Mouse (Mus musculus) hindbrain, postnatal 0 days (tissue): ENCODE data around the gene Plscr2. TPM values are rescaled to one million over a fixed set of nuclear protein-coding genes. Genes with fewer than 3 reads are reported as not detected.
"Not testable (repeated sequence)": the region's sequence is repeated elsewhere in the genome, so short reads cannot be mapped to it uniquely, and the experiment has no call there.

ENCODE experiments used
- ATAC-seq: fragments of 200-750 bp; cut with Nextera tagmentation; 2 replicates; pipeline ENCODE4 v1.8.0; 2017; ENCODE audit warnings: mild to moderate bottlenecking, moderate TSS enrichment, moderate library complexity
- DNase-seq: peaks from one replicate; pipeline ENCODE4 v3.0.0-alpha.2; 2015; ENCODE audit warnings: low spot score
- H3K27ac ChIP-seq: fragments of 300-500 bp; sonication (generic); 2 replicates; pipeline ENCODE4 v1.5.1; 2014; ENCODE audit warnings: mild to moderate bottlenecking
- H3K27me3 ChIP-seq: fragments of 300-500 bp; sonication (generic); 2 replicates; pipeline ENCODE4 v1.6.1; 2014; ENCODE audit warnings: low read length, mixed read lengths; ENCODE audit not compliant: insufficient read depth
- H3K36me3 ChIP-seq: fragments of 300-500 bp; sonication (generic); 2 replicates; pipeline ENCODE4 v1.6.1; 2014; ENCODE audit warnings: low read length, mixed read lengths; ENCODE audit not compliant: insufficient read depth
- H3K4me1 ChIP-seq: fragments of 300-500 bp; sonication (generic); 2 replicates; pipeline ENCODE4 v1.6.1; 2014; ENCODE audit warnings: antibody characterized with exemption, low read length, mixed read lengths; ENCODE audit not compliant: insufficient read depth
- H3K4me2 ChIP-seq: fragments of 300-500 bp; sonication (generic); 2 replicates; pipeline ENCODE4 v1.6.1; 2014; ENCODE audit warnings: low read depth, mild to moderate bottlenecking, low read length, moderate library complexity, mixed read lengths
- H3K4me3 ChIP-seq: fragments of 300-500 bp; sonication (generic); 2 replicates; pipeline ENCODE4 v1.5.1; 2014; ENCODE audit warnings: low read length
- H3K9ac ChIP-seq: fragments of 300-500 bp; sonication (generic); replicated peaks from 2 replicates; pipeline ENCODE4 v1.6.1; 2014; ENCODE audit warnings: mild to moderate bottlenecking, low read length, moderate library complexity, mixed read lengths
- H3K9me3 ChIP-seq: fragments of 300-500 bp; sonication (generic); 2 replicates; pipeline ENCODE4 v1.6.1; 2016; ENCODE audit warnings: low read length, mixed read lengths
- CTCF ChIP-seq: IDR thresholded peaks from 2 replicates; pipeline ENCODE4 v1.5.1; 2016; ENCODE audit warnings: antibody characterized with exemption, control low read depth, low read depth
- WGBS: fragments of 180-500 bp; shearing (Covaris S2); extraction: QIAGEN DNeasy Blood & Tissue Kit; methylation state at CpG from one replicate; pipeline ENCODE4 v1.1.7; 2014; 5-methylcytosine and 5-hydroxymethylcytosine counted together
- polyA plus RNA-seq: library from polyadenylated mRNA; unstranded; fragments of >200 nt; fragmentation: Nextera tagmentation; extraction: Ambion mirVana; gene quantifications from 2 replicates; pipeline ENCODE4 v1.2.1, GENCODE M21; 2015
- total RNA-seq: library from RNA; depleted of rRNA; stranded (reverse); fragments of >200 nt; gene quantifications from 2 replicates; pipeline ENCODE4 v1.2.3, GENCODE M21; 2014

Gene Plscr2
- total and polyA plus RNA-seq, 2 experiments from 2014 or later = 1.5 to 2.3 TPM

GRCm38 (mm10) chr9:92316791-92317190, 41.4 kb downstream of the Plscr2 start:
- no peak overlapping the region for H3K9ac ChIP-seq
- no peaks in the 10 kb centered on the region for H3K27me3 ChIP-seq
- H3K9me3 ChIP-seq = no peaks in the 10 kb centered on the region
- no peaks in the 10 kb centered on the region for H3K4me1 ChIP-seq
- ATAC-seq (no peak), DNase-seq (no peak)
- H3K27ac ChIP-seq = no peak overlapping the region
- H3K4me2 ChIP-seq = no peak overlapping the region
- H3K4me3 ChIP-seq = no peak overlapping the region
- 79% methylated on average over 3 of the region's 3 CpGs for WGBS
- H3K36me3 ChIP-seq = no peaks in the 10 kb centered on the region
- no peak for TF ChIP-seq CTCF

GRCm38 (mm10) chr9:92325936-92326335, 50.5 kb downstream of the Plscr2 start:
- H3K4me2 ChIP-seq, H3K27me3 ChIP-seq, H3K9me3 ChIP-seq, H3K4me3 ChIP-seq, H3K36me3 ChIP-seq, DNase-seq, ATAC-seq, H3K9ac ChIP-seq, H3K4me1 ChIP-seq, H3K27ac ChIP-seq: not testable (repeated sequence)
- 78% methylated on average over 9 of the region's 9 CpGs for WGBS

GRCm38 (mm10) chr9:92326813-92327212, 51.4 kb downstream of the Plscr2 start:
- H3K36me3 ChIP-seq = no peaks in the 10 kb centered on the region
- 84% methylated on average over 4 of the region's 4 CpGs for WGBS
- H3K9ac ChIP-seq = no peak overlapping the region
- H3K27me3 ChIP-seq = no peaks in the 10 kb centered on the region
- ATAC-seq = no peak
- no peak overlapping the region for H3K4me2 ChIP-seq
- no peak overlapping the region for H3K27ac ChIP-seq
- H3K4me1 ChIP-seq = no peaks in the 10 kb centered on the region
- no peak for TF ChIP-seq CTCF
- H3K9me3 ChIP-seq = no peaks in the 10 kb centered on the region
- H3K4me3 ChIP-seq = no peak overlapping the region
- no peak for DNase-seq

- 96% methylated on average over 4 of the region's 4 CpGs for WGBS
- no peaks in the 10 kb centered on the region for H3K36me3 ChIP-seq
- no peak overlapping the region for H3K4me2 ChIP-seq
- H3K4me3 ChIP-seq = no peak overlapping the region
- H3K9ac ChIP-seq = no peak overlapping the region
- no peak for DNase-seq
- ATAC-seq = no peak
- no peaks in the 10 kb centered on the region for H3K4me1 ChIP-seq
- H3K27ac ChIP-seq = no peak overlapping the region
- no peaks in the 10 kb centered on the region for H3K9me3 ChIP-seq
- no peak for TF ChIP-seq CTCF
- no peaks in the 10 kb centered on the region for H3K27me3 ChIP-seq
Measured at GRCm38 (mm10) chr9:92331383-92331782, 56.0 kb downstream of the Plscr2 start.

GRCm38 (mm10) chr9:92334845-92335244, 59.4 kb downstream of the Plscr2 start:
- Histone ChIP-seq H3K27me3 (no peaks in the 10 kb centered on the region), H3K27ac (no peak overlapping the region), H3K36me3 (no peaks in the 10 kb centered on the region), H3K9ac (no peak overlapping the region), H3K4me3 (no peak overlapping the region), H3K9me3 (no peaks in the 10 kb centered on the region), H3K4me2 (no peak overlapping the region), H3K4me1 (no peaks in the 10 kb centered on the region)
- DNase-seq = no peak
- ATAC-seq = no peak
- 97% methylated on average over 10 of the region's 10 CpGs for WGBS
- no peak for TF ChIP-seq CTCF

GRCm38 (mm10) chr9:92335277-92335818, 59.9 kb downstream of the Plscr2 start:
- Histone ChIP-seq H3K4me1 (no peaks in the 10 kb centered on the region), H3K4me2 (no peak overlapping the region), H3K9me3 (no peaks in the 10 kb centered on the region), H3K9ac (no peak overlapping the region), H3K36me3 (no peaks in the 10 kb centered on the region), H3K27ac (no peak overlapping the region), H3K27me3 (no peaks in the 10 kb centered on the region), H3K4me3 (no peak overlapping the region)
- DNase-seq (no peak), ATAC-seq (no peak)
- 94% methylated on average over 6 of the region's 6 CpGs for WGBS
- no peak for TF ChIP-seq CTCF

GRCm38 (mm10) chr9:92337063-92337462, 61.7 kb downstream of the Plscr2 start:
- Histone ChIP-seq H3K4me2 (no peak overlapping the region), H3K36me3 (no peaks in the 10 kb centered on the region), H3K4me1 (no peaks in the 10 kb centered on the region), H3K9ac (no peak overlapping the region), H3K9me3 (no peaks in the 10 kb centered on the region), H3K4me3 (no peak overlapping the region), H3K27me3 (no peaks in the 10 kb centered on the region), H3K27ac (no peak overlapping the region)
- no peak for TF ChIP-seq CTCF
- WGBS = 94% methylated on average over 1 of the region's 1 CpGs
- DNase-seq = no peak
- no peak for ATAC-seq
